Mouse (Mus musculus): ENCODE measurements around the gene Atg7. TPM values are rescaled to one million over a fixed set of nuclear protein-coding genes. Genes with fewer than 3 reads are reported as not detected.

The Atg7 gene
- total RNA-seq, 1 experiment: 14.6 TPM

- no peak overlapping the region for H3K27ac ChIP-seq (ENCODE audit: insufficient read depth, low read depth, low read length, poor library complexity, severe bottlenecking)
- H3K36me3 ChIP-seq (ENCODE audit: control insufficient read depth, insufficient read depth, low read length, poor library complexity, severe bottlenecking): no peaks in the 10 kb centered on the region
- H3K4me3 ChIP-seq (ENCODE audit: insufficient read depth in 1 of 2, low read depth in 1 of 2, low read length in 2 of 2, poor library complexity in 1 of 2, severe bottlenecking in 1 of 2): no peak overlapping the region
- H3K9ac ChIP-seq (ENCODE audit: insufficient read depth, low read depth, low read length, poor library complexity, severe bottlenecking): no peak overlapping the region
- no peak for DNase-seq (ENCODE audit: low read depth, low spot score)
- in situ Hi-C loops (cut with MboI; ENCODE audit: low sequenced_read_pairs in 2 of 2, unreplicated experiment in 2 of 2): no loop called here
- no peaks in the 10 kb centered on the region for H3K9me3 ChIP-seq (ENCODE audit: control insufficient read depth, insufficient read depth, low read depth, low read length)
- no peaks in the 10 kb centered on the region for H3K4me1 ChIP-seq (ENCODE audit: control insufficient read depth in 2 of 2, insufficient read depth in 2 of 2, low read length in 2 of 2, poor library complexity in 1 of 2)
- no peak for TF ChIP-seq MAFK (IDR thresholded peaks at IDR 0.05; ENCODE audit: insufficient read depth, low read depth, low read length)
- TF ChIP-seq ZNF384 (IDR thresholded peaks at IDR 0.05; ENCODE audit: low read depth, low read length): no peak
- TF ChIP-seq HCFC1 (IDR thresholded peaks at IDR 0.05; ENCODE audit: borderline replicate concordance, insufficient read depth, low read length): no peak
- no peak for TF ChIP-seq CHD2 (IDR thresholded peaks at IDR 0.05; ENCODE audit: low read depth, low read length)
- TF ChIP-seq ZC3H11A (IDR thresholded peaks at IDR 0.05; ENCODE audit: borderline replicate concordance, low read depth, low read length): no peak
Measured at GRCm38 (mm10) chr6:114646201-114646600, 3.3 kb downstream of the Atg7 start.

GRCm38 (mm10) chr6:114647011-114647410 lies 4.1 kb downstream of the Atg7 start:
- in situ Hi-C loops (cut with MboI; ENCODE audit: low sequenced_read_pairs in 2 of 2, unreplicated experiment in 2 of 2): no loop called here
- DNase-seq (ENCODE audit: low read depth, low spot score): no peak
- Histone ChIP-seq H3K4me3 (ENCODE audit: insufficient read depth in 1 of 2, low read depth in 1 of 2, low read length in 2 of 2, poor library complexity in 1 of 2, severe bottlenecking in 1 of 2) (no peak overlapping the region), H3K36me3 (ENCODE audit: control insufficient read depth, insufficient read depth, low read length, poor library complexity, severe bottlenecking) (no peaks in the 10 kb centered on the region), H3K9me3 (ENCODE audit: control insufficient read depth, insufficient read depth, low read depth, low read length) (no peaks in the 10 kb centered on the region), H3K27ac (ENCODE audit: insufficient read depth, low read depth, low read length, poor library complexity, severe bottlenecking) (no peak overlapping the region), H3K4me1 (ENCODE audit: control insufficient read depth in 2 of 2, insufficient read depth in 2 of 2, low read length in 2 of 2, poor library complexity in 1 of 2) (no peaks in the 10 kb centered on the region), H3K9ac (ENCODE audit: insufficient read depth, low read depth, low read length, poor library complexity, severe bottlenecking) (no peak overlapping the region)
- no peak for TF ChIP-seq ZC3H11A (IDR thresholded peaks at IDR 0.05; ENCODE audit: borderline replicate concordance, low read depth, low read length)
- no peak for TF ChIP-seq CHD2 (IDR thresholded peaks at IDR 0.05; ENCODE audit: low read depth, low read length)
- no peak for TF ChIP-seq MAFK (IDR thresholded peaks at IDR 0.05; ENCODE audit: insufficient read depth, low read depth, low read length)
- no peak for TF ChIP-seq ZNF384 (IDR thresholded peaks at IDR 0.05; ENCODE audit: low read depth, low read length)
- no peak for TF ChIP-seq HCFC1 (IDR thresholded peaks at IDR 0.05; ENCODE audit: borderline replicate concordance, insufficient read depth, low read length)

DNA sequence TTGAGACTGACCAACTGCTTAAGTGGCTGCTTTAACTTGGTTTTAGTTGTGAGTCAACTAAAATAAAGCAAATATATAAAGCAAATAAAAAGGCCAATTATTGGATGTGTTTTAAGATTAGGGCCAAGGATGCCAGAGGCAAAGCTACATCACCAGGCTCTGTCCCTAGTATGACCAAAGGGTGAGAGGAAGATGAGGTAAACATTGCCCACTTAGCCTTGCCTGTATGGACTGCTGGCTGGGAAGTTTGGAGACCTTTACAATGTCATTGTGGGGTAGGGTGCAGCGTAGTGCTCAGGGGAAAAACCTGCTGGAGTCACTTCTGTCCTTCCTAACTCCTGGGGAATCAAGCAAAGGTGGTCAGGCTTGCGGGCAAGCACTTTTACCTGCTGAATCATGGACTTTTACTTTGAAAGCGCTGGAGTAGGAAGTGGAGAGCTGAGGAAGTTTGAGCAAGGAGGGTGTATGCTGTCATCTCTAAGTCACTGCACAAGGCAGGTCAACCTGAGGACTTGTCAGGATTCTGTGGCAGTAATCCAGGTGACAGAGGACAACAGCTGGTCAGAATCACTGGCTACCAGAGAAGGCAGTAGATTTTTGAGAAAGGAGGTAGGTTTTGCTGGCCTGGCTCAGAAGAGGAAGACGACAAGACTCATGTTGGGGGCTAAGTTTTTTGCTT lies 5.6 kb downstream of the Atg7 start:
- no peak overlapping the region for H3K4me3 ChIP-seq (ENCODE audit: insufficient read depth in 1 of 2, low read depth in 1 of 2, low read length in 2 of 2, poor library complexity in 1 of 2, severe bottlenecking in 1 of 2)
- DNase-seq (ENCODE audit: low read depth, low spot score): no peak
- no peak overlapping the region for H3K27ac ChIP-seq (ENCODE audit: insufficient read depth, low read depth, low read length, poor library complexity, severe bottlenecking)
- H3K9ac ChIP-seq (ENCODE audit: insufficient read depth, low read depth, low read length, poor library complexity, severe bottlenecking): no peak overlapping the region
- H3K9me3 ChIP-seq (ENCODE audit: control insufficient read depth, insufficient read depth, low read depth, low read length): no peaks in the 10 kb centered on the region
- TF ChIP-seq MAFK (IDR thresholded peaks at IDR 0.05; ENCODE audit: insufficient read depth, low read depth, low read length) (no peak), CHD2 (IDR thresholded peaks at IDR 0.05; ENCODE audit: low read depth, low read length) (no peak), ZC3H11A (IDR thresholded peaks at IDR 0.05; ENCODE audit: borderline replicate concordance, low read depth, low read length) (no peak), HCFC1 (IDR thresholded peaks at IDR 0.05; ENCODE audit: borderline replicate concordance, insufficient read depth, low read length) (no peak), ZNF384 (IDR thresholded peaks at IDR 0.05; ENCODE audit: low read depth, low read length) (no peak)
- no peaks in the 10 kb centered on the region for H3K36me3 ChIP-seq (ENCODE audit: control insufficient read depth, insufficient read depth, low read length, poor library complexity, severe bottlenecking)
- in situ Hi-C loops (cut with MboI; ENCODE audit: low sequenced_read_pairs in 2 of 2, unreplicated experiment in 2 of 2): no loop called here
- H3K4me1 ChIP-seq (ENCODE audit: control insufficient read depth in 2 of 2, insufficient read depth in 2 of 2, low read length in 2 of 2, poor library complexity in 1 of 2): no peaks in the 10 kb centered on the region

GRCm38 (mm10) chr6:114652209-114652608 lies 9.3 kb downstream of the Atg7 start:
- H3K9ac ChIP-seq (ENCODE audit: insufficient read depth, low read depth, low read length, poor library complexity, severe bottlenecking): no peak overlapping the region

More at GRCm38 (mm10) chr6:114652209-114652608, 9.3 kb downstream of the Atg7 start:
- no peak for DNase-seq (ENCODE audit: low read depth, low spot score)
- no peaks in the 10 kb centered on the region for H3K9me3 ChIP-seq (ENCODE audit: control insufficient read depth, insufficient read depth, low read depth, low read length)
- no peak overlapping the region for H3K27ac ChIP-seq (ENCODE audit: insufficient read depth, low read depth, low read length, poor library complexity, severe bottlenecking)
- no peaks in the 10 kb centered on the region for H3K36me3 ChIP-seq (ENCODE audit: control insufficient read depth, insufficient read depth, low read length, poor library complexity, severe bottlenecking)
- no peaks in the 10 kb centered on the region for H3K4me1 ChIP-seq (ENCODE audit: control insufficient read depth in 2 of 2, insufficient read depth in 2 of 2, low read length in 2 of 2, poor library complexity in 1 of 2)
- in situ Hi-C loops (cut with MboI; ENCODE audit: low sequenced_read_pairs in 2 of 2, unreplicated experiment in 2 of 2): no loop called here
- TF ChIP-seq MAFK (IDR thresholded peaks at IDR 0.05; ENCODE audit: insufficient read depth, low read depth, low read length) (no peak), HCFC1 (IDR thresholded peaks at IDR 0.05; ENCODE audit: borderline replicate concordance, insufficient read depth, low read length) (no peak), ZC3H11A (IDR thresholded peaks at IDR 0.05; ENCODE audit: borderline replicate concordance, low read depth, low read length) (no peak), CHD2 (IDR thresholded peaks at IDR 0.05; ENCODE audit: low read depth, low read length) (no peak), ZNF384 (IDR thresholded peaks at IDR 0.05; ENCODE audit: low read depth, low read length) (no peak)
- no peak overlapping the region for H3K4me3 ChIP-seq (ENCODE audit: insufficient read depth in 1 of 2, low read depth in 1 of 2, low read length in 2 of 2, poor library complexity in 1 of 2, severe bottlenecking in 1 of 2)
